Mouse (Mus musculus) right cerebral cortex, postnatal 10 days (tissue): ENCODE results near the gene Vstm2a.

ENCODE experiments used
- DNase-seq, 2 experiments: peaks; one replicate each; pipeline ENCODE4 v3.0.0; 2021; ENCODE audit warnings: low spot score in 2 of 2

Vstm2a gene

GRCm38 (mm10) chr11:16257473-16257921, at the start of gene Vstm2a:
Gene Vstm2a, plus strand, starts transcription at chr11:16257724.
- DNase-seq: peak; percentile 76 to 78

- peak; percentile 20 to 29 for DNase-seq
These were observed 513 bp upstream of the Vstm2a start for GRCm38 (mm10) chr11:16257011-16257410.

GRCm38 (mm10) chr11:16258300-16258699, 776 bp downstream of the Vstm2a start:
- DNase-seq: peak; percentile 36 to 47

GRCm38 (mm10) chr11:16259876-16260275, 2.4 kb downstream of the Vstm2a start:
- DNase-seq: peak in 1 of 2 experiments; percentile 24

- peak; percentile 89 for DNase-seq
These were observed 3.4 kb downstream of the Vstm2a start for GRCm38 (mm10) chr11:16260764-16261578.

- DNase-seq: no peak
These were observed 10.9 kb downstream of the Vstm2a start for GRCm38 (mm10) chr11:16268396-16268795.

GRCm38 (mm10) chr11:16290381-16290780, 32.9 kb downstream of the Vstm2a start:
- no peak for DNase-seq

GRCm38 (mm10) chr11:16292960-16293359, 35.4 kb downstream of the Vstm2a start:
- DNase-seq: no peak

GRCm38 (mm10) chr11:16296521-16296920, 39.0 kb downstream of the Vstm2a start:
- DNase-seq: no peak

- DNase-seq: no peak
These were observed 42.0 kb downstream of the Vstm2a start for GRCm38 (mm10) chr11:16299492-16299891.

GRCm38 (mm10) chr11:16299960-16300359, 42.4 kb downstream of the Vstm2a start:
- DNase-seq: no peak

GRCm38 (mm10) chr11:16300709-16301108, 43.2 kb downstream of the Vstm2a start:
- DNase-seq: peak in 1 of 2 experiments; percentile 29

- DNase-seq: no peak
These were observed 57.6 kb downstream of the Vstm2a start for GRCm38 (mm10) chr11:16315097-16315496.

- no peak for DNase-seq
These were observed 87.7 kb downstream of the Vstm2a start for GRCm38 (mm10) chr11:16345179-16345578.

- DNase-seq: no peak
These were observed 88.2 kb downstream of the Vstm2a start for GRCm38 (mm10) chr11:16345676-16346075.

GRCm38 (mm10) chr11:16351915-16352314, 94.4 kb downstream of the Vstm2a start:
- DNase-seq: no peak

GRCm38 (mm10) chr11:16354356-16354755, 96.8 kb downstream of the Vstm2a start:
- no peak for DNase-seq

- no peak for DNase-seq
These were observed 109.5 kb downstream of the Vstm2a start for GRCm38 (mm10) chr11:16366852-16367587.

- DNase-seq: peak in 1 of 2 experiments; percentile 28
These were observed 146.1 kb downstream of the Vstm2a start for GRCm38 (mm10) chr11:16403627-16404026.

- no peak for DNase-seq
These were observed 154.2 kb downstream of the Vstm2a start for GRCm38 (mm10) chr11:16411736-16412135.

- DNase-seq: peak; percentile 75 to 81
These were observed 155.1 kb downstream of the Vstm2a start for GRCm38 (mm10) chr11:16412609-16413008.

GRCm38 (mm10) chr11:16413077-16413644, 155.6 kb downstream of the Vstm2a start:
- no peak for DNase-seq
